Mouse (Mus musculus): ENCODE data around the gene Crygb.
"Not testable (repeated sequence)": the region's sequence is repeated elsewhere in the genome, so short reads cannot be mapped to it uniquely, and the experiment has no call there.

- TF ChIP-seq CTCF (IDR thresholded peaks at IDR 0.05; ENCODE audit: low read depth, low read length); POLR2A (IDR thresholded peaks at IDR 0.05; ENCODE audit: borderline replicate concordance, low read depth, low read length): not testable (repeated sequence)
These were observed 31.1 kb downstream of the Crygb start, which contains the start of gene Cryge for GRCm38 (mm10) chr1:65050952-65051351.

Data from bone marrow macrophage, adult 2 months (primary cell).